Mouse (Mus musculus) common myeloid progenitor, adult 5-6 weeks (primary cell): Measurements from ENCODE around the gene Metap2. TPM values are rescaled to one million over a fixed set of nuclear protein-coding genes. Genes with fewer than 3 reads are reported as not detected.

Source experiments
- ATAC-seq: replicated peaks from 2 replicates; pipeline ENCODE4 v1.8.0; 2016; ENCODE audit warnings: low read depth, mild to moderate bottlenecking, moderate TSS enrichment, inconsistent platforms; ENCODE audit not compliant: poor library complexity, severe bottlenecking
- total RNA-seq: library from RNA; stranded (forward); fragments of 200-1000, 187-1606 nt; gene quantifications from 2 replicates; pipeline ENCODE4 v1.2.3, GENCODE M21; 2017

Gene Metap2
- 394 and 436 TPM in 2 replicates for total RNA-seq

DNA sequence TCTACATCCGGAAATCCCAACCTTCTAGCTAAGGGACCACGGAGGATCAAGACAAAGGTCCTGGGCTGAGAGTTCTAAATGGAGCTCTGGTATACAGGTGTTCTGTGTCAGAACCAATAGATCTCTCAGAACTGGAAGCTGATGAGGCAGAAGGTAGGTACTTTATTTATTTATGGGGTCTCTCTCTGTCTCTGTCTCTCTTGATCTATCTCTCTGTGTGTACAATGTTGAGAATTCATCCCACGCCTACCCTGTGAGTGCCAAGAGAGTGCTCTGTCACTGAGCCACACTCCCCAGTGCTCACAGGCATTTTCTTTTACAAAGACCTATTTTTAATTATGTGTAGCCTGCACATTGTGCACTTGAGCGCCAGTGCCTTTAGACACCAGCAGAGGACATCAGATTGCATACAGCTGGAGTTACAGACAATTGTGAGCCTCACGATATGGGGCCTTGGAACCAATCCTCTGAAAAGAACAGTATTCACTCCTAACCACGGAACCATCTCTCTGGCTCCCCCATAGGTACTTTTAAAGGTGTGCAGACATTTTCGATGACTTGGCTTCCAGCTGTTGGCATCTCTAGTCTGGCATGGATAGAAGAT, at the start of gene Metap2:
Metap2 (minus strand) TSS at position 51 of the 604 bp plus-strand sequence.
- ATAC-seq, result peak; percentile 36; the same call in 1 of the 2 replicates

GRCm38 (mm10) chr10:93945843-93946499, 49.1 kb upstream of the Metap2 start:
- 0 out of 2 replicates have a peak, but pooled peaks have one; percentile 24 for ATAC-seq

DNA sequence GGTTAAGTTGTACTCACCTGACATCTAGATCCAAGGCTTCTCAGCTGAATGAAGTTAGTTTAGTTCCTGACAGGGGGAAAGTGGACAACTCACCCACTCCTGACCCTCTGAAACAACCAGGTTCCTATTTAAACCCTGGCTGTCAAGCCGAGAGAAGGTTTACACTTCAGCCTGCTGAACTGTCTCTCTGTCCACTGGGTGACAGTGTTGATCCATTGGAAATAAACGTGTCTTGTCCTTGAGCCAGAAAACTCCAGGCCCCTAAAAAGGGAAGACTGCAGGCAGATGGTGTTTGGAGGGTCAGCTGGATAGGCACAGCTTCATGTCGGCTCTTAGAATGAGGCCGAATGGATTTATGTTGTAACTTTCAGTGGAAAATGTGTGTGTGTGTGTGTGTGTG, 48.5 kb upstream of the Metap2 start:
- ATAC-seq, result 0 out of 2 replicates have a peak, but pooled peaks have one; percentile 29

- no peak for ATAC-seq
Observed at GRCm38 (mm10) chr10:93944241-93944640, 47.3 kb upstream of the Metap2 start.

DNA sequence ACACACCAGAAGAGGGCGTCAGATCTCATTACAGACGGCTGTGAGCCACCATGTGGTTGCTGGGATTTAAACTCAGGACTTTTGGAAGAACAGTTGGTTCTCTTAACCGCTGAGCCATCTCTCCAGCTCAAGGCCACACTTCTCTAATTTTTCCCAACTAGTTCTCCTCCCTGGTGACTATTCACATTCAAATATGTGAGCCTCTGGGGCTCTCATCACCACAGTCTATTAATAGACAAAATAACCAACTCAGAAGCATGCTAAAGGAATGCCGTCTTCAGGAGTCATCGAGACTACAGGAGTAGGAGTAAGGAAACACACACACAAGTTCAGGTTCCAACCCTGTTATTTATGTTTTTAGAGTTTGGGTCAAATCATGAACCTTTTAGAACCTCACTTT, 43.4 kb upstream of the Metap2 start:
- ATAC-seq, result no peak

- ATAC-seq, result no peak
Observed at GRCm38 (mm10) chr10:93939676-93940075, 42.8 kb upstream of the Metap2 start.

DNA sequence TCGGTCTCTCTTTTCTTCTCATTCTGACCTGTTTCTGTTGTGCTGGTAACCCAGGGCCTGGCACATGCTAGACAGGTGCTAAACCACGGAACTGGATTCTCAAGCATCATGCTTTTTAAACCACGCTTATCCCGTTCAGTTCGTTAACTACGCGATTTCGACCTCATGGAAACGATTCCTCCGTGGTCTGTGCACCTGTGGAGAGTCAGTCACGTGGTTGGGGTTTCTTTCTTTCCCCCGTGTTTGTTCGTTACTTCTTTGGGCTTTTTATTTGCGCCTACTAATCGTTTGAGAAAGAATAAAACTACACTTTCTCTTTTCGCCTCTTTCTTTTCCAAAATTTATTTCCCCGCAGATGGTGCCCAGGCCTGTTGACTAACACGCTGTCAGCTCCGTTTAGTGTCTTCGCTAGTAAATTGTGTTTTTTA, 42.0 kb upstream of the Metap2 start:
- no peak for ATAC-seq

DNA sequence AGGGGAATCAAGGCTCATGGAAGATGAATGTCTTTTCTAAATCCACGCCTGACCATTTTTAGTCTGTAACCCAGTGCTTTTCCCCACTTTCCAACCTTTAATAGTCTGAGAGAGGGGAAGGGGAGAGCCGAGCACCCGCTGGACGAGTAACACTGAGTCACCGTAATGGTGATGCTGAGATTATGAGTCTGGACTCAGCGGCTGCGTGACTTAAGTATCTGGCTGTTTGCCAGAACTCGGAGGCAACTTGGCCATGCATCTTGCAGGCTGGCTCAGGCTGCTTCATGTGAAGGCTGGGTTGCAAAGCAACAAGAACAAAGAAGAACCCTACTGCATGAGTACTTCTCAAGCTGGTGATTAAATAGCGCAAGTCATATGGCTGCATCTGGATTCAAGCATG, 37.1 kb upstream of the Metap2 start:
- ATAC-seq, result no peak

DNA sequence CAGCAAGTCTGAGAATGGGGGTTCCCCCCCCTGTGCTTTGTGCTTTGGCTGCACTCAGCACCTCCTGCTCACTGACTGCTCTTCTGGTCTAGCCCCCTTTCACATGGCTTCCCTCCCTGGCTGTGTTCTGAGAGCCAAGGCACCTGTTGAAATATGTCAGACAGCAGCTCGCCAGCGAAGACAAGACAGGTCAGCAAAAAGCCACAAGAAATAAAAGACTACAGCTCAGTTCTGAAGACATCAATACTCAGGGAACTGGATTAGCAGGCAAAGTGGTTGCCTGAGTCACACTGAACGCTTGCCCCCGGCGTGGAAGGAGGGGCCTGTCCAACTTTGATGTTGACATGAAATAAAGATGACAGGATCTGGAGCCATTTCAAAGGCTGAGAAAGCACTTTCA, 36.0 kb upstream of the Metap2 start:
- ATAC-seq, result no peak

DNA sequence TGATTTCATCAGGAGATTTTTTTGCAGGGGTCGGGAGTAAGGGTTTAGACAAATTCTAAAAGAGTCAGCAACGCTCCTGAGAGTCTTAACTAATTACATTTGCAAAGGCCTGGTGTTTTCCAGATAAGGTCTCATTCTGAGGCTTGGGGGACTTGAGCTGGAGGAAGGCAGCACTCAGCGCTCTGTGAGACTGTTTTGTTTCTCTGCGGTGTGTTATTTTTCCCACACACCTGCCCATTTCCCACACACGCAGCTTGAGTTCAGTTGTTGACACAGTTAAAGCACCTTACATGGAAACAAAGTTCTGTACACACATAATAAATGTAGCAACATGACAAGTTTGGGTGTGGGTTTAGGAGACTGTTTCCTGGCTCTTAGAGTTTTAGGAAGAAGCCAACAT, 35.1 kb upstream of the Metap2 start:
- no peak for ATAC-seq

DNA sequence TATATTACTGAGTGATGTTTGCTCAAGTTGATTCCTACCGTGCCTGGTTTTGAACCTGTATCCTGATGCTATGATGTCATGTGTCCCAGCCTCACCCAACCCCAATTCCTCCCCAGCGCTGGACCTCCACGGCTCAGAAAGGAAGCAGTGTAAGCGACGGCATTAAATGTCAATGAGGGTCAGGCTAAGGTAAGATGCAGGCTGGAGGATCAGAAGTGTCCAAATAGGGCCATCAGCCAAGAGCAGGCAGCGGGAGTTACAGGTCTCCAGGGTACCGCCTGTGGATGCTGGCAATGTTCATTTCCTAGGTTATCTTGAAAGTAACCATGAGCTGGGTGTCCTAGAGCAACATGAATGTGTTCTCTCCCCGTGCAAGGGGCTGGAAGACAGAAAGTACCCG, 34.5 kb upstream of the Metap2 start:
- no peak for ATAC-seq

GRCm38 (mm10) chr10:93930236-93930824, 33.4 kb upstream of the Metap2 start:
- ATAC-seq, result no peak

DNA sequence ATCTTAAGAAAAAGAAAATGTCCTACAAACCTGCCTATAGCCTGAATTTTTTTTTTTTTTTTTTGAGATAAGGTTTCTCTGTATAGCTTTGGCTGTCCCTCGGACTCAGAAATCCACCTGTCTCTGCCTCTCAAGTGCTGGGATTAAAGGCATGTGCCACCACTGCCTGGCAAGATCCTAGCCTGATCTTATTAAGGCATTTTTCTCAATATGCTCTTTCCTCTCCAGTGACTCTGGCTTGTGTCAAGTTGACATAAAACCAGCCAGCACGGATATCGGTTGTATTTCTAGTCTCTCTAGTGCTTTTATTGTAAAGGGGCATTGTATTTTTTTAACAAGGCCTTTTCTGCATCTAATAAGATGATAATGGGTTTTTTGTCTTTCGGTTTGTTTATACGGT, 27.8 kb upstream of the Metap2 start:
- ATAC-seq, result no peak

- ATAC-seq, result no peak
Observed at GRCm38 (mm10) chr10:93921160-93921559, 24.3 kb upstream of the Metap2 start.

DNA sequence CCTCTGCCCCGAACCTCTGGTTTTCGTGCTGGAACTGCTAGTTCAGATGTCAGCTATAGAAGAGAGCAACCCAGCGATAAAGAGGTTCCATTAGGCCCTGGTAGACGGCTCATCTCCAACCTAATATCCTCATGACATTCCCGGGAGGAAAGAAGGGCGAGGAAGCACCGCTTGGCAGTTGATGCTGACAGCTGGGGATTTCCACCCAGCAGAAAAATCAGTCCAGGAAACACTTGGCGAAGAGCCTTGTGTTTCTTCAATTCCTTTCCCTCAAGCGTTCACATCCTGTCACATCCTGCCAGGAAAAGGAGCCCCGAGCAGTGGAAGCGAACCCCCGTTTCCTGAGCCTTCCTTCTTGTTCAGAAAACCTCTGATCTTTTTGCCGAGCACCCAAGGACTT, 22.3 kb upstream of the Metap2 start:
- no peak for ATAC-seq

GRCm38 (mm10) chr10:93918701-93919100, 21.8 kb upstream of the Metap2 start:
- no peak for ATAC-seq

DNA sequence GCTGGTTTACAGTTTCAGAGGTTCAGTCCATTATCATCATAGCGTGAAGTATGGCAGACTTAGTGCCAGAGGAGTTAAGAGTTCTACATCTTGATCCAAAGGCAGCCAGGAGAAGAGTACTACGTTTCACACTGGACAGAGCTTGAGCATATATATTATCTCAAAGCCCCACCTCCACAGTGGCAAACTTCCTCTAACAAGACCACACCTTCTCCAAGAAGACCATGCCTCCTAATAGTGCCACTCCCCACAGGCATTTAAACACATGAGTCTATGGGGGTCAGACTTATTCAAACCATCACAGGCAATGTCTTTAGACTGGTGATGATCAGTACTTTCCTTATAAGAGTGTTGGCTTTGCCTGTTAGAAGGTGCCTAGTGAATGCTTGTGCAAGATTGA, 21.2 kb upstream of the Metap2 start:
- ATAC-seq, result peak; percentile 50; the same call in 1 of the 2 replicates

DNA sequence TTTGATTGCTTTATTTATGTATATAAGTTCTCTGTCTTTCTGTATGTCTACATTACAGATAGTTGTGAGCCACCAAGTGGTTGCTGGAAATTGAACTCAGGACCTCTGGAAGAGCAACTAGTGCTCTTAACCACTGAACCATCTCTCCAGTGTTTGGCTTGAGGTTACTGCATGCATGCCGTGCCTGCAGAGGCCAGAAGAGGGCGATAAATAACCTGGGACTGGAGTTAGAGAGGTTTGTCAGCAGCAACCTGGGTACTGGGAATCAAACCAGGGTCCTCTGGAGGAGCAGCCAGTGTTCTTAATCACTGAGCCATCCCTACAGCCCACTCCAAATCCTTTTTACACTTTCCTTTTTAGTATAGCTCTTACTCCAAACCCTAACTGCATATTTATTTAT, 19.9 kb upstream of the Metap2 start:
- ATAC-seq, result no peak

GRCm38 (mm10) chr10:93915531-93916275, 18.8 kb upstream of the Metap2 start:
- no peak for ATAC-seq

DNA sequence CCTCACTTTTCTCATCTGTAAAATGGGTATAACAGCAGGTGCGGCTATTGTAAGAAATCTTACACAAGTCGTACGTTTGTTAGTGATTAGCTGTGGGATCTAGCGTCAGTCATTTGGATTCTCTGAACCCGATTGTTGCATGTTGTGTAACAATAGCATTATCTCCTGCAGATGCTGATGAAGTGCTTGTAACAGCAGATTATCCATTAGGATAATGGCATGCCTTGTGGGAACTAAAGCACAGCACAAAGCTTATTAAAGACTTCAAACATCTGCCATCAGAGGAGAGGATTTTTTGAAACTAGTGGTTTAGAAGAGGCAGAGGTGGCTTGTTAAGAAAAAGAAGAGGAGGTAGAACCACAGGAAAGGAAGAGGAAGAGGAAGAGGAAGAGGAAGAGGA, 16.6 kb upstream of the Metap2 start:
- ATAC-seq, result no peak

DNA sequence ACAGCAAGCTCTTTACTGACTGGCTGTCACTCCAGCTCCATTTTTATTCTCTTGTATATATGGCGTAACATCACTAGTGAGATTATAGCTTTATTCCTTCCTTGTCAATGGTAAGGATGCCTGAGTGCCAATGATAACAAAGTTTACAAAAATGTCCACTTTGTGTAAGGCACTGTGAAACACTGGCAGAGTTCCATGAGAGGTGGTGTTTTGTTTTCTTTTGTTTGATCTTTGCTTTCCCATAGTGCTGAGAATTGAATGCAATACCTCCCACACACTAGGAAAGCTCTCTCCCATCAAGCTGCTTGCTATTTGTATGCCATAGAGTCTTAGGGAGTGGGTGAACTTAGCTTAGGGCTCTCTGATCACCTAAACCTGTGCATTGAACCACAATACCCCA, 16.0 kb upstream of the Metap2 start:
- no peak for ATAC-seq
